Mouse (Mus musculus): ENCODE results near the gene Lrrc1.

- TF ChIP-seq CTCF (IDR thresholded peaks at IDR 0.05; ENCODE audit: extremely low read depth, insufficient read depth, low read length) = no peak
- TF ChIP-seq POLR2A (IDR thresholded peaks at IDR 0.05; ENCODE audit: extremely low read depth, insufficient read depth, low read length) = no peak
Measured at GRCm38 (mm10) chr9:77418800-77419199, 125.9 kb downstream of the Lrrc1 start.
